Mouse (Mus musculus): ENCODE measurements around the gene B3gnt5. TPM values are rescaled to one million over a fixed set of nuclear protein-coding genes. Genes with fewer than 3 reads are reported as not detected.

Gene B3gnt5
- polyA plus RNA-seq (2012; rRNA removed) = 12.4 and 27.4 TPM in 2 replicates

DNA sequence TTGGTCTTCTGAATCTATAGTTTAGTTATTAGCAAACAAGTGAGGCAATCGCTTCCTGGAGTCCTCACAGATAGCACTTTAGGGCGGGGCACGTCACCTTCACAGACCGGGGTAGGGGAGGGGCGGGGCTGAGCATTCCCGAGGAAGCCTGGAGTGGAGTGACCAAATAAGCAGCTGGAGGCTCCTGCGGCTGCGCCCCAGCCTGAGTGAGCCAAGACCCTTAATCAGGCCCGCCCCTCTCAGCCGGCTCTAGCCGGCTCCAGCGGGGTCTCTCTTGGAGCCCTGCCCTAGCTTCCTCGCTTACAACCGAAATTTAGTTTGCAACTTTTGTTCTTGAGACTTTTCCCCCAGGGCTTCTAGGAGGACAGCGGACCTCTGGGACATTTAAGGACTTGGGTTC lies at the start of gene B3gnt5:
TSS of gene B3gnt5 (plus strand) at position 135 of the 400 bp plus-strand sequence.

Other genes with a start within 250 kb of the B3gnt5 start
- not detected in 2 replicates for gene Olfr167, start 237.9 kb upstream of the B3gnt5 start, polyA plus RNA-seq (2012; rRNA removed)
- not detected in 2 replicates for gene Olfr168, start 224.7 kb upstream of the B3gnt5 start, polyA plus RNA-seq (2012; rRNA removed)
- not detected in 2 replicates for gene Olfr169, start 188.4 kb upstream of the B3gnt5 start, polyA plus RNA-seq (2012; rRNA removed)
- not detected in 2 replicates for gene Olfr170, start 148.3 kb upstream of the B3gnt5 start, polyA plus RNA-seq (2012; rRNA removed)
- gene Olfr171, start 130.3 kb upstream of the B3gnt5 start, polyA plus RNA-seq (2012; rRNA removed) = not detected in 2 replicates
- 0.02 TPM in 1 of 2 replicates, not detected in the other for gene Lamp3, start 53.8 kb upstream of the B3gnt5 start, polyA plus RNA-seq (2012; rRNA removed)
- 6.9 and 7.3 TPM in 2 replicates for gene Klhl6, start 222.8 kb downstream of the B3gnt5 start, polyA plus RNA-seq (2012; rRNA removed)